Mouse (Mus musculus): ENCODE measurements around the gene C2cd4d.

GRCm38 (mm10) chr3:94372038-94372437 is 9.8 kb downstream of the C2cd4d start:
- TF ChIP-seq POLR2A (IDR thresholded peaks at IDR 0.05; ENCODE audit: low read depth, low read length) (no peak), CTCF (IDR thresholded peaks at IDR 0.05; ENCODE audit: extremely low read depth, insufficient read depth, insufficient read length, insufficient replicate concordance) (no peak)
